Mouse (Mus musculus): ENCODE measurements around the gene C130074G19Rik.

C130074G19Rik gene

GRCm38 (mm10) chr1:184832211-184832610 is 50.8 kb downstream of the C130074G19Rik start:
- TF ChIP-seq GATA4 (IDR thresholded peaks at IDR 0.05; ENCODE audit: insufficient replicate concordance, low read length): no peak

- TF ChIP-seq GATA4 (IDR thresholded peaks at IDR 0.05; ENCODE audit: insufficient replicate concordance, low read length): no peak
Measured at GRCm38 (mm10) chr1:184829897-184830296, 53.1 kb downstream of the C130074G19Rik start.

DNA sequence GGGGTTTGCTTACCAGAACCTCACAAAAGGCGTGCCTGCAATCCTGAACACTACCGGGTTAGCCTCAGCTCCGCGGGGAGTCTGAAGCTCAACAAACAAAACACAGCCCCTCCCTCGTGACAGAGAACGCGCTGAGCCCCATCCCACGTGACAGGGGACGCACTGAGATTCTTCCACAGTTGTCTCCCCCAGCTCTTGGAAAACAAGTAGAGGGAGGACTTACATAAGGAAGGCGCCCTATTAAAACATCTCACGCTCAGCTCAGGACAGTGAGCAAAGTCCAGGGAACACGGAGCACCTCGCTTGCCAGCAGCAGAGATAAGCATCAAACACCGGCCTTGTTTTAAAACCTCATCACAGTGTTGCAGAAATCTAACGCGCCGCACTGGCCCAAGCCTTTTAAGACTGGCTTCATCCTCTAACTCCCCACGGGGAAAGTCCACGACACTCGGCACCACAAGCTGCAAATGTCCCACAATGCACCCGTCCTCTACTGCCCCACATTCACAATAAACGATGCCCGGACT is 55.8 kb downstream of the C130074G19Rik start:
- peak; percentile 100 for TF ChIP-seq GATA4 (IDR thresholded peaks at IDR 0.05; ENCODE audit: insufficient replicate concordance, low read length)

GRCm38 (mm10) chr1:184825093-184825492 is 57.9 kb downstream of the C130074G19Rik start:
- no peak for TF ChIP-seq GATA4 (IDR thresholded peaks at IDR 0.05; ENCODE audit: insufficient replicate concordance, low read length)

GRCm38 (mm10) chr1:184824439-184824851 is 58.6 kb downstream of the C130074G19Rik start:
- no peak for TF ChIP-seq GATA4 (IDR thresholded peaks at IDR 0.05; ENCODE audit: insufficient replicate concordance, low read length)

- no peak for TF ChIP-seq GATA4 (IDR thresholded peaks at IDR 0.05; ENCODE audit: insufficient replicate concordance, low read length)
Measured at GRCm38 (mm10) chr1:184822678-184823077, 60.3 kb downstream of the C130074G19Rik start.

All from liver, adult (tissue).